Mouse (Mus musculus): Measurements from ENCODE around the gene Babam2. TPM values are rescaled to one million over a fixed set of nuclear protein-coding genes. Genes with fewer than 3 reads are reported as not detected.

The Babam2 gene
- polyA plus RNA-seq, 1 experiment from 2014 or later = 62.9 TPM

- H3K9ac ChIP-seq (replicated peaks; ENCODE audit: low read depth, low read length) = no peak overlapping the region
- no peak overlapping the region for H3K27ac ChIP-seq (ENCODE audit: low read length)
- WGBS = 68% methylated on average over 1 of the region's 1 CpGs
- H3K4me2 ChIP-seq (replicated peaks; ENCODE audit: low read depth, low read length) = no peak overlapping the region
- H3K27me3 ChIP-seq (ENCODE audit: control insufficient read depth, insufficient read depth, low read length) = no peaks in the 10 kb centered on the region
- H3K4me1 ChIP-seq (ENCODE audit: control insufficient read depth, insufficient read depth, low read length) = no peaks in the 10 kb centered on the region
- no peak overlapping the region for H3K4me3 ChIP-seq (ENCODE audit: low read depth, low read length)
- no peaks in the 10 kb centered on the region for H3K36me3 ChIP-seq (ENCODE audit: control insufficient read depth, insufficient read depth, low read length)
- no peak for ATAC-seq (ENCODE audit: insufficient number of reproducible peaks, insufficient read depth, low FRiP score, low read depth)
- no peaks in the 10 kb centered on the region for H3K9me3 ChIP-seq (ENCODE audit: control insufficient read depth, low read depth, low read length)
These were observed 19.5 kb upstream of the Babam2 start for GRCm38 (mm10) chr5:31678000-31678399.

GRCm38 (mm10) chr5:31680183-31680582 is 17.3 kb upstream of the Babam2 start:
- ATAC-seq (ENCODE audit: insufficient number of reproducible peaks, insufficient read depth, low FRiP score, low read depth) = no peak
- H3K9ac ChIP-seq (replicated peaks; ENCODE audit: low read depth, low read length) = no peak overlapping the region
- H3K4me3 ChIP-seq (ENCODE audit: low read depth, low read length) = no peak overlapping the region
- no peaks in the 10 kb centered on the region for H3K4me1 ChIP-seq (ENCODE audit: control insufficient read depth, insufficient read depth, low read length)
- no peaks in the 10 kb centered on the region for H3K36me3 ChIP-seq (ENCODE audit: control insufficient read depth, insufficient read depth, low read length)
- no peaks in the 10 kb centered on the region for H3K27me3 ChIP-seq (ENCODE audit: control insufficient read depth, insufficient read depth, low read length)
- no peak overlapping the region for H3K27ac ChIP-seq (ENCODE audit: low read length)
- no peak overlapping the region for H3K4me2 ChIP-seq (replicated peaks; ENCODE audit: low read depth, low read length)
- 73% methylated on average over 4 of the region's 4 CpGs for WGBS
- H3K9me3 ChIP-seq (ENCODE audit: control insufficient read depth, low read depth, low read length) = no peaks in the 10 kb centered on the region

- no peak for ATAC-seq (ENCODE audit: insufficient number of reproducible peaks, insufficient read depth, low FRiP score, low read depth)
- 86% methylated on average over 1 of the region's 1 CpGs for WGBS
- H3K4me1 ChIP-seq (ENCODE audit: control insufficient read depth, insufficient read depth, low read length) = no peaks in the 10 kb centered on the region
- no peaks in the 10 kb centered on the region for H3K9me3 ChIP-seq (ENCODE audit: control insufficient read depth, low read depth, low read length)
- H3K36me3 ChIP-seq (ENCODE audit: control insufficient read depth, insufficient read depth, low read length) = no peaks in the 10 kb centered on the region
- H3K4me3 ChIP-seq (ENCODE audit: low read depth, low read length) = no peak overlapping the region
- H3K27me3 ChIP-seq (ENCODE audit: control insufficient read depth, insufficient read depth, low read length) = no peaks in the 10 kb centered on the region
- H3K27ac ChIP-seq (ENCODE audit: low read length) = no peak overlapping the region
- H3K9ac ChIP-seq (replicated peaks; ENCODE audit: low read depth, low read length) = no peak overlapping the region
- H3K4me2 ChIP-seq (replicated peaks; ENCODE audit: low read depth, low read length) = no peak overlapping the region
These were observed 15.2 kb upstream of the Babam2 start for GRCm38 (mm10) chr5:31682305-31682704.

- H3K9me3 ChIP-seq (ENCODE audit: control insufficient read depth, low read depth, low read length) = no peaks in the 10 kb centered on the region
- H3K27ac ChIP-seq (ENCODE audit: low read length) = no peak overlapping the region
- H3K4me3 ChIP-seq (ENCODE audit: low read depth, low read length) = no peak overlapping the region
- no peaks in the 10 kb centered on the region for H3K36me3 ChIP-seq (ENCODE audit: control insufficient read depth, insufficient read depth, low read length)
- H3K27me3 ChIP-seq (ENCODE audit: control insufficient read depth, insufficient read depth, low read length) = no peaks in the 10 kb centered on the region
- no peaks in the 10 kb centered on the region for H3K4me1 ChIP-seq (ENCODE audit: control insufficient read depth, insufficient read depth, low read length)
- ATAC-seq (ENCODE audit: insufficient number of reproducible peaks, insufficient read depth, low FRiP score, low read depth) = no peak
- 64% methylated on average over 2 of the region's 2 CpGs for WGBS
- no peak overlapping the region for H3K4me2 ChIP-seq (replicated peaks; ENCODE audit: low read depth, low read length)
- no peak overlapping the region for H3K9ac ChIP-seq (replicated peaks; ENCODE audit: low read depth, low read length)
These were observed 11.4 kb upstream of the Babam2 start for GRCm38 (mm10) chr5:31686040-31686439.

GRCm38 (mm10) chr5:31687972-31688371 is 9.5 kb upstream of the Babam2 start:
- H3K27ac ChIP-seq (ENCODE audit: low read length) = no peak overlapping the region
- H3K4me2 ChIP-seq (replicated peaks; ENCODE audit: low read depth, low read length) = no peak overlapping the region
- no peak overlapping the region for H3K9ac ChIP-seq (replicated peaks; ENCODE audit: low read depth, low read length)
- H3K9me3 ChIP-seq (ENCODE audit: control insufficient read depth, low read depth, low read length) = no peaks in the 10 kb centered on the region
- no peak overlapping the region for H3K4me3 ChIP-seq (ENCODE audit: low read depth, low read length)
- 85% methylated on average over 3 of the region's 3 CpGs for WGBS
- H3K36me3 ChIP-seq (ENCODE audit: control insufficient read depth, insufficient read depth, low read length) = no peaks in the 10 kb centered on the region
- H3K27me3 ChIP-seq (ENCODE audit: control insufficient read depth, insufficient read depth, low read length) = no peaks in the 10 kb centered on the region
- no peak for ATAC-seq (ENCODE audit: insufficient number of reproducible peaks, insufficient read depth, low FRiP score, low read depth)
- 0 out of 2 replicates have a peak, but pooled peaks cover 2% of the 10 kb centered on the region for H3K4me1 ChIP-seq (ENCODE audit: control insufficient read depth, insufficient read depth, low read length)

- Histone ChIP-seq H3K27ac (ENCODE audit: low read length) (no peak overlapping the region), H3K4me1 (ENCODE audit: control insufficient read depth, insufficient read depth, low read length) (0 out of 2 replicates have a peak, but pooled peaks cover 6% of the 10 kb centered on the region), H3K9ac (replicated peaks; ENCODE audit: low read depth, low read length) (no peak overlapping the region), H3K27me3 (ENCODE audit: control insufficient read depth, insufficient read depth, low read length) (no peaks in the 10 kb centered on the region), H3K4me3 (ENCODE audit: low read depth, low read length) (no peak overlapping the region), H3K9me3 (ENCODE audit: control insufficient read depth, low read depth, low read length) (no peaks in the 10 kb centered on the region), H3K4me2 (replicated peaks; ENCODE audit: low read depth, low read length) (no peak overlapping the region), H3K36me3 (ENCODE audit: control insufficient read depth, insufficient read depth, low read length) (no peaks in the 10 kb centered on the region)
- no peak for ATAC-seq (ENCODE audit: insufficient number of reproducible peaks, insufficient read depth, low FRiP score, low read depth)
These were observed 4.3 kb upstream of the Babam2 start for GRCm38 (mm10) chr5:31693191-31693590.

- no peaks in the 10 kb centered on the region for H3K9me3 ChIP-seq (ENCODE audit: control insufficient read depth, low read depth, low read length)
- no peaks in the 10 kb centered on the region for H3K36me3 ChIP-seq (ENCODE audit: control insufficient read depth, insufficient read depth, low read length)
- peak within 1 kb of the TSS; percentile 95 for H3K27ac ChIP-seq (ENCODE audit: low read length)
- peak within 1 kb of the TSS; percentile 67 for H3K4me2 ChIP-seq (replicated peaks; ENCODE audit: low read depth, low read length)
- ATAC-seq (ENCODE audit: insufficient number of reproducible peaks, insufficient read depth, low FRiP score, low read depth) = no peak; the same call in 1 of the 2 replicates
- peak within 1 kb of the TSS; percentile 75 for H3K9ac ChIP-seq (replicated peaks; ENCODE audit: low read depth, low read length)
- H3K4me3 ChIP-seq (ENCODE audit: low read depth, low read length) = peak within 1 kb of the TSS; percentile 68
- H3K4me1 ChIP-seq (ENCODE audit: control insufficient read depth, insufficient read depth, low read length) = 0 out of 2 replicates have a peak, but pooled peaks cover 11% of the 10 kb centered on the region
- no peaks in the 10 kb centered on the region for H3K27me3 ChIP-seq (ENCODE audit: control insufficient read depth, insufficient read depth, low read length)
- WGBS = 5% methylated on average over 18 of the region's 18 CpGs
These were observed 377 bp upstream of the Babam2 start, which contains the start of gene Rbks for GRCm38 (mm10) chr5:31696971-31697643. Rbks (minus strand) TSS chr5:31697627.

- Histone ChIP-seq H3K9me3 (ENCODE audit: control insufficient read depth, low read depth, low read length) (no peaks in the 10 kb centered on the region), H3K36me3 (ENCODE audit: control insufficient read depth, insufficient read depth, low read length) (peaks cover 3% of the 10 kb centered on the region; the same call in 1 of the 2 replicates), H3K4me3 (ENCODE audit: low read depth, low read length) (peak overlapping the region; percentile 68), H3K9ac (replicated peaks; ENCODE audit: low read depth, low read length) (peak overlapping the region; percentile 75), H3K4me2 (replicated peaks; ENCODE audit: low read depth, low read length) (peak overlapping the region; percentile 67), H3K4me1 (ENCODE audit: control insufficient read depth, insufficient read depth, low read length) (0 out of 2 replicates have a peak, but pooled peaks cover 8% of the 10 kb centered on the region), H3K27ac (ENCODE audit: low read length) (peak overlapping the region; percentile 95), H3K27me3 (ENCODE audit: control insufficient read depth, insufficient read depth, low read length) (no peaks in the 10 kb centered on the region)
- peak; percentile 71; the same call in 1 of the 2 replicates for ATAC-seq (ENCODE audit: insufficient number of reproducible peaks, insufficient read depth, low FRiP score, low read depth)
- WGBS = 2% methylated on average over 16 of the region's 16 CpGs
These were observed 828 bp downstream of the Babam2 start for GRCm38 (mm10) chr5:31698297-31698726.
